Mouse (Mus musculus): ENCODE measurements at regions not wholly inside any gene's neighbourhood (a gene's known extent, or its start where the extent isn't known, plus 50 kb on each side); places are given as distances from the start of the nearest gene placed in this dataset.

GRCm38 (mm10) chr9:113457169-113457850 is 250.7 kb downstream of the Pdcd6ip start:
- DNase-seq (ENCODE audit: low read depth, low spot score) (no peak), ATAC-seq (no peak)
- TF ChIP-seq CTCF (IDR thresholded peaks at IDR 0.05) = no peak

DNA sequence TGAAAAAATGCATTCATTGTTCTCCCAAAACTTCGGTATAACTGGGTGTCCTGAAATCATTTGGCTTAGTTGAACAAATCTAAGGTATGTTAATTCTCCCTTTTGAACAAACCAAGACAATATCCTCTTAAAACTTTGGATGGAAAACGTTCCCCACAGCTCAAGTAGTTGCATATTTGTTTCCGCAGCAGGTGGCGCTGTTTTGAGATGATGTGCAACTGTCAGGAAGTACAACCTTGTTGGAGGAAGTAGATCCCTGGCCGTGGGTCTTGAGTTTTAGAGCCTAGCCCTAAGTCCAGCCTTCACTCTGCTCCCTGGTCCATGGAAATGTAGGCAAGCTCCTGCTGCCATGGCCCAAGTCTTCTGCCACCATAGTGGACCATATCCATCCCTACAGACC is 252.5 kb downstream of the Pdcd6ip start:
- peak; percentile 41 for TF ChIP-seq CTCF (IDR thresholded peaks at IDR 0.05)
- no peak for ATAC-seq
- in situ Hi-C loops (cut with MboI; ENCODE audit: low pct_unique_long_range_greater_than_20kb) = no loop called here
- H3K27me3 ChIP-seq = no peaks in the 10 kb centered on the region
- ChIA-PET POLR2A (no interaction called here), CTCF (no interaction called here)
- DNase-seq (ENCODE audit: low read depth, low spot score) = no peak

More at GRCm38 (mm10) chr9:113457169-113457850, 250.7 kb downstream of the Pdcd6ip start:
- POLR2A ChIA-PET = no interaction called here
- H3K27me3 ChIP-seq = no peaks in the 10 kb centered on the region
- in situ Hi-C loops (cut with MboI; ENCODE audit: low pct_unique_long_range_greater_than_20kb) = no loop called here
- CTCF ChIA-PET = no interaction called here

- in situ Hi-C loops (cut with MboI; ENCODE audit: low pct_unique_long_range_greater_than_20kb) = no loop called here
- no peak for DNase-seq (ENCODE audit: low read depth, low spot score)
- TF ChIP-seq CTCF (IDR thresholded peaks at IDR 0.05) = no peak
- H3K27me3 ChIP-seq = no peaks in the 10 kb centered on the region
- CTCF ChIA-PET = no interaction called here
- POLR2A ChIA-PET = no interaction called here
- peak; percentile 73 for ATAC-seq
Measured at GRCm38 (mm10) chr9:113453231-113453630, 254.8 kb downstream of the Pdcd6ip start.

- CTCF ChIA-PET = interaction anchor here (0.6 to 1.5 kb wide), 7 partner anchors 9 to 1482 kb away, joined by 3 to 9 read pairs (median 3); no protein-coding TSS in a partner anchor
- in situ Hi-C loops (cut with MboI; ENCODE audit: low pct_unique_long_range_greater_than_20kb) = no loop called here
- no peak for ATAC-seq
Measured at GRCm38 (mm10) chr9:113441770-113442411, 266.2 kb downstream of the Pdcd6ip start.

GRCm38 (mm10) chr9:113438394-113438793 is 269.7 kb downstream of the Pdcd6ip start:
- no peak for TF ChIP-seq CTCF (IDR thresholded peaks at IDR 0.05)

More at GRCm38 (mm10) chr9:113441770-113442411, 266.2 kb downstream of the Pdcd6ip start:
- no peaks in the 10 kb centered on the region for H3K27me3 ChIP-seq
- peak; percentile 90 for TF ChIP-seq CTCF (IDR thresholded peaks at IDR 0.05)
- POLR2A ChIA-PET = interaction anchor here (0.9 kb wide), 1 partner anchor 41 kb away, joined by 3 read pairs; no protein-coding TSS in a partner anchor
- DNase-seq (ENCODE audit: low read depth, low spot score) = no peak

GRCm38 (mm10) chr9:113435921-113436320 is 272.1 kb downstream of the Pdcd6ip start:
- ChIA-PET CTCF (no interaction called here), POLR2A (no interaction called here)
- peak; percentile 39 for TF ChIP-seq CTCF (IDR thresholded peaks at IDR 0.05)
- in situ Hi-C loops (cut with MboI; ENCODE audit: low pct_unique_long_range_greater_than_20kb) = loop anchor here (10.0 kb wide), 1 partner anchor 1501 kb away; no protein-coding TSS in a partner anchor
- no peak for ATAC-seq
- H3K27me3 ChIP-seq = no peaks in the 10 kb centered on the region
- DNase-seq (ENCODE audit: low read depth, low spot score) = no peak

More at GRCm38 (mm10) chr9:113438394-113438793, 269.7 kb downstream of the Pdcd6ip start:
- no peak for ATAC-seq
- POLR2A ChIA-PET = no interaction called here
- in situ Hi-C loops (cut with MboI; ENCODE audit: low pct_unique_long_range_greater_than_20kb) = loop anchor here (10.0 kb wide), 1 partner anchor 1504 kb away; no protein-coding TSS in a partner anchor
- DNase-seq (ENCODE audit: low read depth, low spot score) = no peak
- no peaks in the 10 kb centered on the region for H3K27me3 ChIP-seq
- CTCF ChIA-PET = no interaction called here

DNA sequence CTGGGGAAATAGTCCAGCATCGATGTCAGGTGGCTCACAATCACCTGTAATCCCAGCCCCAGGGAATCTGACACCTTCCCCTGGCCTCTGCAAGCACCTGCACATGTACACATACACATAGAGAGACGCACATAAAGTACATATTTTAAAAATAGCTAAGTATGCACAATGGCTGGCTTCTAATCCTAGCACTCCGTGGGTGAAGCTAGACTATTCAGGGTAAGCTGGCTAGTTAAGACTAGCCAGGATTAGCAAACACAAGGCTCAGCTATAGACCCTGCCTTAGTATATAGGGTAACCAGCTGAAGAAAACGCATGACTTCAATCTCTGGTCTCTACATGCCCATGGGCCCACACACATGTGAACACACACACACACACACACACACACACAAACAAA is 274.6 kb downstream of the Pdcd6ip start:
- no peak for ATAC-seq
- no peak for DNase-seq (ENCODE audit: low read depth, low spot score)
- no peak for TF ChIP-seq CTCF (IDR thresholded peaks at IDR 0.05)
- ChIA-PET CTCF (interaction anchor here (0.9 to 2.6 kb wide), 2 partner anchors 9 to 196 kb away, joined by 3 to 9 read pairs; no protein-coding TSS in a partner anchor), POLR2A (no interaction called here)
- in situ Hi-C loops (cut with MboI; ENCODE audit: low pct_unique_long_range_greater_than_20kb) = loop anchor here (5.0 to 10.0 kb wide), 2 partner anchors 194 to 1499 kb away; no protein-coding TSS in a partner anchor
- no peaks in the 10 kb centered on the region for H3K27me3 ChIP-seq

- CTCF ChIA-PET = interaction anchor here (1.7 to 2.6 kb wide), 2 partner anchors 9 to 11 kb away, joined by 4 to 9 read pairs; no protein-coding TSS in a partner anchor
- ATAC-seq (no peak), DNase-seq (ENCODE audit: low read depth, low spot score) (no peak)
- in situ Hi-C loops (cut with MboI; ENCODE audit: low pct_unique_long_range_greater_than_20kb) = loop anchor here (5.0 to 10.0 kb wide), 2 partner anchors 195 to 1498 kb away; no protein-coding TSS in a partner anchor
- POLR2A ChIA-PET = no interaction called here
- TF ChIP-seq CTCF (IDR thresholded peaks at IDR 0.05) = no peak
- no peaks in the 10 kb centered on the region for H3K27me3 ChIP-seq
Measured at GRCm38 (mm10) chr9:113432601-113433179, 275.4 kb downstream of the Pdcd6ip start.

- no peaks in the 10 kb centered on the region for H3K27me3 ChIP-seq
- ChIA-PET POLR2A (interaction anchor here (0.6 kb wide), 1 partner anchor 692 kb away, joined by 3 read pairs; no protein-coding TSS in a partner anchor), CTCF (interaction anchor here (1.1 kb wide), 1 partner anchor 11 kb away, joined by 3 read pairs; no protein-coding TSS in a partner anchor)
- DNase-seq (ENCODE audit: low read depth, low spot score) (no peak), ATAC-seq (no peak)
- no peak for TF ChIP-seq CTCF (IDR thresholded peaks at IDR 0.05)
- in situ Hi-C loops (cut with MboI; ENCODE audit: low pct_unique_long_range_greater_than_20kb) = loop anchor here (5.0 to 10.0 kb wide), 2 partner anchors 197 to 1496 kb away; no protein-coding TSS in a partner anchor
Measured at GRCm38 (mm10) chr9:113430411-113430810, 277.6 kb downstream of the Pdcd6ip start.

DNA sequence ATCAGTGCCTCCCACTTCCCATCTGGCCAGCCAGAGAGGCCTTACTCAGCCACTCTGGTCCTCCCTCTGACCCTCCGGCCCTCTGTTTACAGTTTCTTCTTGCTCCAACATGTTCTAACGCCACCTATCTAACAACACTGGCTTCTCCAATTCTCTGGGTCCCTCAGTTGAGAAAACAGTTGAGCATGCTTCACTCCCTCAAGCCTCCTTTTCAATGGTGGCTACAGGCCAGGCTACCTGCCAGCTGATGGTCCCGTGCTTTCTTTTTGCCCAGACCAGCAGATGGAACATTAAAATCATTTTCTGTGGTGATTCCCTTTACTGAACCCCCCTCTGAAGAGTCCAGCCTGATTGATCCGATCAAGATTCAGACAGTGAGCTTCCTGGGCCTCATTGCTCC is 280.8 kb downstream of the Pdcd6ip start:
- ATAC-seq = no peak
- no peaks in the 10 kb centered on the region for H3K27me3 ChIP-seq
- CTCF ChIA-PET = interaction anchor here (1.2 kb wide), 1 partner anchor 10 kb away, joined by 3 read pairs; no protein-coding TSS in a partner anchor
- in situ Hi-C loops (cut with MboI; ENCODE audit: low pct_unique_long_range_greater_than_20kb) = no loop called here
- no peak for TF ChIP-seq CTCF (IDR thresholded peaks at IDR 0.05)
- no peak for DNase-seq (ENCODE audit: low read depth, low spot score)
- POLR2A ChIA-PET = no interaction called here
